Mouse (Mus musculus): Measurements from ENCODE around the gene BC028528. TPM values are rescaled to one million over a fixed set of nuclear protein-coding genes. Genes with fewer than 3 reads are reported as not detected.

Gene BC028528
- polyA plus RNA-seq, 1 experiment from 2014 or later: 18.6 TPM

GRCm38 (mm10) chr3:95856115-95856514, 35.7 kb downstream of the BC028528 start:
- no peak for ATAC-seq (ENCODE audit: insufficient number of reproducible peaks, insufficient read depth, low FRiP score, low TSS enrichment, low read depth)
- peak overlapping the region; percentile 69 for H3K4me2 ChIP-seq
- peak overlapping the region; percentile 86 for H3K27ac ChIP-seq
- 20% methylated on average over 7 of the region's 7 CpGs for WGBS
- H3K9me3 ChIP-seq: no peaks in the 10 kb centered on the region
- H3K9ac ChIP-seq: peak overlapping the region; percentile 90
- peaks cover 21% of the 10 kb centered on the region for H3K36me3 ChIP-seq
- peak overlapping the region; percentile 82 for H3K4me3 ChIP-seq
- no peaks in the 10 kb centered on the region for H3K27me3 ChIP-seq
- H3K4me1 ChIP-seq: peaks cover 7% of the 10 kb centered on the region; the same call in 1 of the 2 replicates

- H3K27ac ChIP-seq: peak within 1 kb of the TSS; percentile 86
- no peaks in the 10 kb centered on the region for H3K9me3 ChIP-seq
- H3K4me1 ChIP-seq: peaks cover 7% of the 10 kb centered on the region; the same call in 1 of the 2 replicates
- H3K27me3 ChIP-seq: no peaks in the 10 kb centered on the region
- peak within 1 kb of the TSS; percentile 82 for H3K4me3 ChIP-seq
- H3K9ac ChIP-seq: peak within 1 kb of the TSS; percentile 90
- H3K4me2 ChIP-seq: peak within 1 kb of the TSS; percentile 69
- H3K36me3 ChIP-seq: peaks cover 26% of the 10 kb centered on the region
- ATAC-seq (ENCODE audit: insufficient number of reproducible peaks, insufficient read depth, low FRiP score, low TSS enrichment, low read depth): peak; percentile 94
- WGBS: under 1% methylated on average over 56 of the region's 56 CpGs
These were observed 36.2 kb downstream of the BC028528 start, which contains the start of gene Prpf3 for GRCm38 (mm10) chr3:95855502-95856089. Gene Prpf3 (minus strand): TSS chr3:95855885.

- Histone ChIP-seq H3K4me2 (no peak overlapping the region), H3K4me1 (peaks cover 7% of the 10 kb centered on the region; the same call in 1 of the 2 replicates), H3K9ac (no peak overlapping the region), H3K27me3 (no peaks in the 10 kb centered on the region), H3K4me3 (no peak overlapping the region), H3K27ac (no peak overlapping the region), H3K9me3 (no peaks in the 10 kb centered on the region), H3K36me3 (peaks cover 69% of the 10 kb centered on the region)
- no peak for ATAC-seq (ENCODE audit: insufficient number of reproducible peaks, insufficient read depth, low FRiP score, low TSS enrichment, low read depth)
- 96% methylated on average over 8 of the region's 8 CpGs for WGBS
These were observed 40.5 kb downstream of the BC028528 start for GRCm38 (mm10) chr3:95851317-95851716.

GRCm38 (mm10) chr3:95850611-95851010, 41.2 kb downstream of the BC028528 start:
- ATAC-seq (ENCODE audit: insufficient number of reproducible peaks, insufficient read depth, low FRiP score, low TSS enrichment, low read depth): no peak
- Histone ChIP-seq H3K36me3 (peaks cover 75% of the 10 kb centered on the region), H3K4me2 (no peak overlapping the region), H3K4me1 (peaks cover 7% of the 10 kb centered on the region; the same call in 1 of the 2 replicates), H3K9me3 (no peaks in the 10 kb centered on the region), H3K27me3 (no peaks in the 10 kb centered on the region), H3K9ac (no peak overlapping the region), H3K27ac (no peak overlapping the region), H3K4me3 (no peak overlapping the region)
- WGBS: 86% methylated on average over 4 of the region's 4 CpGs

- no peak overlapping the region for H3K27ac ChIP-seq
- no peak overlapping the region for H3K4me2 ChIP-seq
- H3K4me1 ChIP-seq: no peaks in the 10 kb centered on the region
- H3K27me3 ChIP-seq: no peaks in the 10 kb centered on the region
- no peak for ATAC-seq (ENCODE audit: insufficient number of reproducible peaks, insufficient read depth, low FRiP score, low TSS enrichment, low read depth)
- no peak overlapping the region for H3K9ac ChIP-seq
- H3K9me3 ChIP-seq: no peaks in the 10 kb centered on the region
- no peak overlapping the region for H3K4me3 ChIP-seq
- 89% methylated on average over 3 of the region's 3 CpGs for WGBS
- H3K36me3 ChIP-seq: peaks cover 87% of the 10 kb centered on the region
These were observed 49.1 kb downstream of the BC028528 start for GRCm38 (mm10) chr3:95842503-95843214.

GRCm38 (mm10) chr3:95839250-95839649, 52.6 kb downstream of the BC028528 start:
- ATAC-seq (ENCODE audit: insufficient number of reproducible peaks, insufficient read depth, low FRiP score, low TSS enrichment, low read depth): no peak
- H3K36me3 ChIP-seq: peaks cover 80% of the 10 kb centered on the region

More at GRCm38 (mm10) chr3:95839250-95839649, 52.6 kb downstream of the BC028528 start:
- no peaks in the 10 kb centered on the region for H3K4me1 ChIP-seq
- no peaks in the 10 kb centered on the region for H3K27me3 ChIP-seq
- no peak overlapping the region for H3K9ac ChIP-seq
- 91% methylated on average over 2 of the region's 2 CpGs for WGBS
- no peak overlapping the region for H3K4me3 ChIP-seq
- no peak overlapping the region for H3K4me2 ChIP-seq
- no peaks in the 10 kb centered on the region for H3K9me3 ChIP-seq
- H3K27ac ChIP-seq: no peak overlapping the region

Other genes starting within 250 kb of the BC028528 start
- 45.4 and 47.7 TPM in 2 replicates for gene Mcl1, start 233.2 kb downstream of the BC028528 start, polyA plus RNA-seq (2015; fragmentation: Nextera tagmentation; extraction: Ambion mirVana)
- 1.7 and 1.9 TPM in 2 replicates for gene Adamtsl4, start 204.1 kb downstream of the BC028528 start, polyA plus RNA-seq (2015; fragmentation: Nextera tagmentation; extraction: Ambion mirVana)
- gene Ecm1, start 152.4 kb downstream of the BC028528 start, polyA plus RNA-seq (2015; fragmentation: Nextera tagmentation; extraction: Ambion mirVana): 5.9 and 6.6 TPM in 2 replicates
- gene Tars2, start 131.8 kb downstream of the BC028528 start, polyA plus RNA-seq (2015; fragmentation: Nextera tagmentation; extraction: Ambion mirVana): 47.3 and 47.9 TPM in 2 replicates
- 25.4 and 28.3 TPM in 2 replicates for gene Rprd2, start 73.1 kb downstream of the BC028528 start, polyA plus RNA-seq (2015; fragmentation: Nextera tagmentation; extraction: Ambion mirVana)
- gene Prpf3, start 36.1 kb downstream of the BC028528 start, polyA plus RNA-seq (2015; fragmentation: Nextera tagmentation; extraction: Ambion mirVana): 52.6 and 60.9 TPM in 2 replicates
- 295 and 350 TPM in 2 replicates for gene Mrps21, start 20.5 kb downstream of the BC028528 start, polyA plus RNA-seq (2015; fragmentation: Nextera tagmentation; extraction: Ambion mirVana)
- gene Ciart, start 9.8 kb downstream of the BC028528 start, polyA plus RNA-seq (2015; fragmentation: Nextera tagmentation; extraction: Ambion mirVana): 7.0 and 7.8 TPM in 2 replicates
- 29.6 and 32.3 TPM in 2 replicates for gene Aph1a, start 2.0 kb upstream of the BC028528 start, polyA plus RNA-seq (2015; fragmentation: Nextera tagmentation; extraction: Ambion mirVana)
- 14.5 and 16.6 TPM in 2 replicates for gene Car14, start 12.7 kb upstream of the BC028528 start, polyA plus RNA-seq (2015; fragmentation: Nextera tagmentation; extraction: Ambion mirVana)
- gene Anp32e, start 37.2 kb upstream of the BC028528 start, polyA plus RNA-seq (2015; fragmentation: Nextera tagmentation; extraction: Ambion mirVana): 241 and 251 TPM in 2 replicates
- gene Plekho1, start 104.0 kb upstream of the BC028528 start, polyA plus RNA-seq (2015; fragmentation: Nextera tagmentation; extraction: Ambion mirVana): 41.2 and 47.7 TPM in 2 replicates
- gene Vps45, start 166.5 kb upstream of the BC028528 start, polyA plus RNA-seq (2015; fragmentation: Nextera tagmentation; extraction: Ambion mirVana): 41.1 and 55.4 TPM in 2 replicates
- gene Otud7b, start 212.5 kb upstream of the BC028528 start, polyA plus RNA-seq (2015; fragmentation: Nextera tagmentation; extraction: Ambion mirVana): 20.8 and 23.8 TPM in 2 replicates

Data from embryonic facial prominence, embryonic 13.5 days (tissue).